Mouse (Mus musculus) stomach, postnatal 0 days (tissue): ENCODE results near the gene Strc. TPM values are rescaled to one million over a fixed set of nuclear protein-coding genes. Genes with fewer than 3 reads are reported as not detected.

Experiments used
- ATAC-seq: fragments of 200-750 bp; cut with Nextera tagmentation; 2 replicates; pipeline ENCODE4 v1.8.0; 2017; ENCODE audit not compliant: low FRiP score, low TSS enrichment
- DNase-seq: peaks from one replicate; pipeline ENCODE4 v3.0.0-alpha.2; 2016; ENCODE audit warnings: low spot score
- H3K27ac ChIP-seq: fragments of 300-500 bp; sonication (generic); replicated peaks from 2 replicates; pipeline ENCODE4 v1.5.1; 2014; ENCODE audit warnings: mild to moderate bottlenecking, control low read depth
- H3K27me3 ChIP-seq: fragments of 300-500 bp; sonication (generic); 2 replicates; pipeline ENCODE4 v1.6.1; 2014; ENCODE audit warnings: low read length; ENCODE audit not compliant: control insufficient read depth, insufficient read depth
- H3K36me3 ChIP-seq: fragments of 300-500 bp; sonication (generic); 2 replicates; pipeline ENCODE4 v1.6.1; 2014; ENCODE audit warnings: low read length, mixed read lengths; ENCODE audit not compliant: control insufficient read depth, insufficient read depth
- H3K4me1 ChIP-seq: fragments of 300-500 bp; sonication (generic); replicated peaks from 2 replicates; pipeline ENCODE4 v1.6.1; 2014; ENCODE audit warnings: antibody characterized with exemption; ENCODE audit not compliant: control insufficient read depth, insufficient read depth
- H3K4me2 ChIP-seq: fragments of 300-500 bp; sonication (generic); replicated peaks from 2 replicates; pipeline ENCODE4 v1.6.1; 2014; ENCODE audit warnings: low read depth, mild to moderate bottlenecking, control low read depth, moderate library complexity
- H3K4me3 ChIP-seq: fragments of 300-500 bp; sonication (generic); 2 replicates; pipeline ENCODE4 v1.5.1; 2014; ENCODE audit warnings: low read depth, low read length, control low read depth
- H3K9ac ChIP-seq: fragments of 300-500 bp; sonication (generic); 2 replicates; pipeline ENCODE4 v1.6.1; 2014; ENCODE audit warnings: mild to moderate bottlenecking, low read length, control low read depth, mixed read lengths
- H3K9me3 ChIP-seq: fragments of 300-500 bp; sonication (generic); 2 replicates; pipeline ENCODE4 v1.6.1; 2016; ENCODE audit warnings: low read length; ENCODE audit not compliant: control insufficient read depth
- CTCF ChIP-seq: IDR thresholded peaks from 2 replicates; pipeline ENCODE4 v1.5.1; 2016; ENCODE audit warnings: antibody characterized with exemption, low read depth, mild to moderate bottlenecking, moderate library complexity
- EP300 ChIP-seq: optimal IDR thresholded peaks from 2 replicates; pipeline ENCODE3; 2016; ENCODE audit warnings: antibody characterized with exemption
- WGBS: fragments of 180-500 bp; shearing (Covaris S2); extraction: QIAGEN DNeasy Blood & Tissue Kit; methylation state at CpG from one replicate; pipeline ENCODE4 v1.1.7; 2014; 5-methylcytosine and 5-hydroxymethylcytosine counted together
- polyA plus RNA-seq: library from polyadenylated mRNA; unstranded; fragments of >200 nt; fragmentation: Nextera tagmentation; extraction: Ambion mirVana; gene quantifications from 2 replicates; pipeline ENCODE4 v1.2.1, GENCODE M21; 2015

Gene Strc
- polyA plus RNA-seq, 1 experiment from 2014 or later, result 0.01 TPM

GRCm38 (mm10) chr2:121408160-121408559, 21.2 kb upstream of the Strc start:
- DNase-seq (peak; percentile 66), ATAC-seq (no peak)
- WGBS, result 38% methylated on average over 4 of the region's 4 CpGs
- TF ChIP-seq EP300 (no peak), CTCF (peak; percentile 67)
- Histone ChIP-seq H3K27ac (no peak overlapping the region), H3K4me2 (no peak overlapping the region), H3K4me1 (no peaks in the 10 kb centered on the region), H3K4me3 (no peak overlapping the region), H3K36me3 (no peaks in the 10 kb centered on the region), H3K9ac (no peak overlapping the region), H3K9me3 (no peaks in the 10 kb centered on the region), H3K27me3 (no peaks in the 10 kb centered on the region)

- H3K27ac ChIP-seq, result no peak overlapping the region
- ATAC-seq (no peak), DNase-seq (no peak)
- no peak overlapping the region for H3K9ac ChIP-seq
- no peaks in the 10 kb centered on the region for H3K9me3 ChIP-seq
- no peaks in the 10 kb centered on the region for H3K4me1 ChIP-seq
- no peaks in the 10 kb centered on the region for H3K27me3 ChIP-seq
- TF ChIP-seq EP300 (no peak), CTCF (no peak)
- no peaks in the 10 kb centered on the region for H3K36me3 ChIP-seq
- no peak overlapping the region for H3K4me3 ChIP-seq
- H3K4me2 ChIP-seq, result no peak overlapping the region
These were observed 16.3 kb upstream of the Strc start for GRCm38 (mm10) chr2:121403296-121403695.

- Histone ChIP-seq H3K36me3 (no peaks in the 10 kb centered on the region), H3K27me3 (no peaks in the 10 kb centered on the region), H3K4me2 (no peak overlapping the region), H3K27ac (no peak overlapping the region), H3K9ac (no peak overlapping the region), H3K4me1 (no peaks in the 10 kb centered on the region), H3K9me3 (no peaks in the 10 kb centered on the region), H3K4me3 (no peak overlapping the region)
- ATAC-seq (no peak), DNase-seq (peak; percentile 82)
- 12% methylated on average over 8 of the region's 8 CpGs for WGBS
- TF ChIP-seq EP300 (no peak), CTCF (peak; percentile 89)
These were observed 9.7 kb upstream of the Strc start for GRCm38 (mm10) chr2:121396624-121397023.

- ATAC-seq, result no peak
- TF ChIP-seq CTCF, result no peak
- no peak for TF ChIP-seq EP300
- 43% methylated on average over 2 of the region's 2 CpGs for WGBS
These were observed 12.2 kb downstream of the Strc start for GRCm38 (mm10) chr2:121374766-121375165.

GRCm38 (mm10) chr2:121372266-121372665, 14.7 kb downstream of the Strc start:
- H3K4me3 ChIP-seq, result no peak overlapping the region

More at GRCm38 (mm10) chr2:121374766-121375165, 12.2 kb downstream of the Strc start:
- Histone ChIP-seq H3K4me3 (no peak overlapping the region), H3K36me3 (no peaks in the 10 kb centered on the region), H3K4me1 (no peaks in the 10 kb centered on the region), H3K27me3 (no peaks in the 10 kb centered on the region), H3K27ac (no peak overlapping the region), H3K9me3 (no peaks in the 10 kb centered on the region), H3K4me2 (no peak overlapping the region), H3K9ac (no peak overlapping the region)
- no peak for DNase-seq

DNA sequence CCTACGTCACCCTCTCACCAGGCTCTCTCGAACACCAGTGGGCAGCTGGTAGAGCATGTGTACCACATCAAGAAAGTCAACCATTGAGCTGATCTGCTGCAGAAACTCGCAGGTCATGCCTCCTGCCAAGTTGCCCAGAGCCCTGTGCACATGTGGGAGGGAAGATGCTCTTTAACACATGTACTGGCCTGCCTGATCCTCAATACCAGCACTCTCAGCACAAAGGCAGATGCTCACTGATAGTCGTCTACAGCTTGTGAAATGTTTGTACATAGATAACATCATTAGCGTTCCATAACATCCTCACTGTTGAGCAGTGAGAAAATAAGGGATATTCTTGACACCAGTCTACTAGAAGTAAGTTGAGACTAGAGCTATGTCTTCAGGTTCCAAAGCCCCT, 16.0 kb downstream of the Strc start:
- no peak overlapping the region for H3K4me3 ChIP-seq
- H3K4me1 ChIP-seq, result no peaks in the 10 kb centered on the region
- H3K9ac ChIP-seq, result no peak overlapping the region
- no peak for DNase-seq
- WGBS, result 76% methylated on average over 5 of the region's 5 CpGs
- H3K9me3 ChIP-seq, result no peaks in the 10 kb centered on the region
- TF ChIP-seq EP300, result no peak
- TF ChIP-seq CTCF, result no peak
- H3K27me3 ChIP-seq, result no peaks in the 10 kb centered on the region
- no peak overlapping the region for H3K27ac ChIP-seq
- no peak overlapping the region for H3K4me2 ChIP-seq
- no peak for ATAC-seq
- H3K36me3 ChIP-seq, result no peaks in the 10 kb centered on the region

More at GRCm38 (mm10) chr2:121372266-121372665, 14.7 kb downstream of the Strc start:
- no peak overlapping the region for H3K4me2 ChIP-seq
- no peaks in the 10 kb centered on the region for H3K9me3 ChIP-seq
- TF ChIP-seq EP300 (no peak), CTCF (no peak)
- DNase-seq, result no peak
- H3K27me3 ChIP-seq, result no peaks in the 10 kb centered on the region
- H3K4me1 ChIP-seq, result no peaks in the 10 kb centered on the region
- ATAC-seq, result no peak
- H3K9ac ChIP-seq, result no peak overlapping the region
- no peak overlapping the region for H3K27ac ChIP-seq
- WGBS, result 72% methylated on average over 3 of the region's 3 CpGs
- no peaks in the 10 kb centered on the region for H3K36me3 ChIP-seq
